Mouse (Mus musculus): Measurements from ENCODE around the gene Ccno. TPM values are rescaled to one million over a fixed set of nuclear protein-coding genes. Genes with fewer than 3 reads are reported as not detected.
"Not testable (repeated sequence)": the region's sequence is repeated elsewhere in the genome, so short reads cannot be mapped to it uniquely, and the experiment has no call there.

Gene Ccno
- total RNA-seq, 2 experiments from 2014 or later, result 0.14 to 0.37 TPM

DNA sequence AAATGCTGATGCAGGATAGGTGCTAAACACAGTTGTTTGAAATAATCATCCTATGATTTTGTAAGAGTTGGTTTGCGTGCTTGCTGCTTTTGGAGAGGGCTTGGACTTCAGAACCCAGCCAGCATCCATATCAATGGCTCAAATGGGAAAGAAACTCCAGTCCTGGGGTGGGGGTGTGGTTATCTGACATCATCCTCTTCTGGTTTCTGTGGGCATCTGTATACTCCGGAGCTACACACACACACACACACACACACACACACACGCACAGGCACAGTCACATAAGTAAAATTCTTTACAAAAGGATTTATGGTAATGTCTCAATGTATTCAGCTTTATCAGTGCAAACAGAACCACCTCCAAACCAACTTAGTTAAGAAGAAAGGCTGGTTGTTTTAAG is 12.5 kb downstream of the Ccno start:
- DNase-seq, result no peak
- intact Hi-C loops (cut with DNase I), result no loop called here

DNA sequence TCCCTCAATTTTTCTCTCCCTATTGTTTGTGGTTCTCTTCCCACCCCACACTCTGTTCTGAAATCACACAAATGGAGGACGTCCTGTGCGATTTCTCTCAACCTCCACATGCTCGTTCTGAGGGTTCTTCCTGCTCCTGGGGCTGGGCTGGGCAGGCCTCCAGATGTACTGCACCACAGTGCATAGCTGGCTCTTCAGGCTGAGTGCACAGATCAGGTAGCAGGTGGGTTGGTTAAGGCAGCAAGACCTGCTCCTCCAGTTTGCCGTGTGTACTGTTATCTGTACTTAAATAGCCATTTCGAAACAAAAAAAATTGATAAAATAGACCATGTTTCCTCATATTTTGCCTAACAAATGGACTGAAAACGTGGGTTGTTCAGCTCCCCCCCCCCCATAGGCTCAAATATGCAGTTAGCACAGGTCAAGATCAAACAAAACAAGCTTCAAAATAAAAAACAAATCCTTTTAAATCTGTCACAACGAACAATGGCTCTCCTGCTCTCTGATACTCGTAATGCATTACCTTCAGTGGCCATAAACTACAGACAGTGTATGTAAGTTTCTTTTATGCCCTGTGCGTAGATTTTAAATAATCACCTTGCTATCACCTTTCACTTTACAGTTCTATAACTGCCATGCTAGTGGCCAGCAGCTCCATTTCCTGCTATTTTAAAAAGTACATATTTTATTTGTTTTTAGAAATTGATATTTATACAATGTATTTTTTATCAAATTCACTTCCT is 13.1 kb downstream of the Ccno start:
- intact Hi-C loops (cut with DNase I), result no loop called here
- no peak for DNase-seq

DNA sequence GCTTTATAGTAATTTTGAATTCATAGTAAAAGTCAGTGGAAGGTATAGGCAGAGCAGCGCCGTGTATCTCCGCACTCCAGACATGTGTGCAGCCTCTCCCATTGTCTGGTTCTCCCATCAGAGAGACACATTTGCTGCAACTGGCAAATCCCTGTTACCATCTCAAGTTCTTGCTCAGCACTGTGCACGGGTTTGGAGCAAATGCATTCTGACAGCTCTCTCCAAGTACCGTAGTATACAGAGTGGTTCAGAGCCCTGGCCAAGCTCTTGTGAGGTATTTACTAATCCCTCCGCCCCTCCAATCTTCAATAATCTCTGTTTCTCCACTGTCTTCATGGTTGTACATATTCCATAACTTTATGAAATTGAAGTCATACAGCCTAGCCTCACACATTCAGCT is 25.1 kb downstream of the Ccno start:
- no peak for DNase-seq
- intact Hi-C loops (cut with DNase I), result no loop called here

DNA sequence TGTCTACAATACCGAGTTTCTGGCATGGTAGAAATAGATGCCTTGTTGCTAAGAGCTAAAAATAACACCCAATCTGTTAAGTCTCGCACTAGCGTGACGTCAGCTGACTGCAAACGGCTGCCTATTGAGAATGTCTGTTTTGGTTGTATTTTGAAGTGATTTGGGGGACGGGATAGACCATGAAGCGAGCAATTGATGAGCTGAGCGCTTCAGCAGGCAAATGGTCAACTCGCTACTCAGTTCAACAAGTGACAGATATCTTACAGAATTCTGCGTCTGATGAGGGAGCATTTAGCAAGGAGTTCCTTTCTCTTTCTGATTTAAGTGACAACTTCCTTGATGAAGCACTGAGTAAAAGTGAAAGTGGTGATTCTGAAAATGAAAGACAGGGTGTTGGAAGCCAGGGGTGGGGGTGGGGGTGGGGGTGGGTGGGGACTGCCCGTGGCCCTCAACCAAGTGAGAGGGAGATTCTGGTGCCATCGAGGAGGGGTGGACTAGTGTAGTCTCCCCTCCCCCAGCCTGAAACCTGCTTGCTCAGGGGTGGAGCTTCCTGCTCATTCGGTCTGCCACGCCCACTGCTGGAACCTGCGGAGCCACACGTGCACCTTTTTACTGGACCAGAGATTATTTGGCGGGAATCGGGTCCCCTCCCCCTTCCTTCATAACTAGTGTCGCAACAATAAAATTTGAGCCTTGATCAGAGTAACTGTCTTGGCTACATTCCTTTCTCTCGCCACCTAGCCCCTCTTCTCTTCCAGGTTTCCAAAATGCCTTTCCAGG is 25.8 kb downstream of the Ccno start:
- DNase-seq, result peak in 1 of 2 experiments; percentile 9
- intact Hi-C loops (cut with DNase I), result not testable (repeated sequence)

DNA sequence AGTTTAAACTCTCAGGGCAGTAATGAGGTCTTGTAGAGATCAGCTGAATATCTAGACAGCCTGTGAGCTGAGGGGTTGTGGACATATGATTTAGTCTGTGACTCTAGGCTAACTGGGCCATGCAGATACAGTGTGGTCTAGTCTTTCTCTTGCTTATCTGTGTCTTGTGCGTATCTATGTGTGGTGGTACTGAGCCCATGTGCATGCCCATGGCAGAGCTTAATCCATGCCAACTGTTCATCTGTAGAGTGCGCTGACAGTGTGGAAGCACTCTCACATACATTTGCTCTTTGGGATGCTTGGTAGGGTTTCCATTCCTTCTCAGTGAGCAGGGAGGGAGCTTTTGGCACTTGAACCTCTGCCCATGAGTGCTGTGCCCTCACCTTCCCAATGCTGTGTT is 33.9 kb downstream of the Ccno start:
- intact Hi-C loops (cut with DNase I), result no loop called here
- DNase-seq, result no peak

DNA sequence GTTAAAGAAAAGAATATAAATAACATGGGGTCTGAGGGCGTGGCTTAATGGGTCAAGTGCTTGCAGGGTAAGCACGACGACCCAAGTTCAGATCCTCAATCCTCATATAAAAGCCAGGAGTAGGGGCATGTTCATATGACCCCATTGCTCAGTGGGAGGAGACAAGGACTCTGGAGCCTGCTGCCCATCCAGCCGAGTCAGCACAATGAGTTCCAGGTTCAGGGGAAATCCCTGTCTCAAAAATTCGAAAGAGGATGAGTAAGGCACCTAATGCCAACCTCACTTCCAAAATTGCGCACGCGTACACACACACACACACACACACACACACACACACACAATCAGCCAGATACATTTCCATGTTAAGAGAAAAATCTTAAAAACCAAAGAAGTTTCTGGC is 34.9 kb downstream of the Ccno start:
- intact Hi-C loops (cut with DNase I), result no loop called here
- no peak for DNase-seq

DNA sequence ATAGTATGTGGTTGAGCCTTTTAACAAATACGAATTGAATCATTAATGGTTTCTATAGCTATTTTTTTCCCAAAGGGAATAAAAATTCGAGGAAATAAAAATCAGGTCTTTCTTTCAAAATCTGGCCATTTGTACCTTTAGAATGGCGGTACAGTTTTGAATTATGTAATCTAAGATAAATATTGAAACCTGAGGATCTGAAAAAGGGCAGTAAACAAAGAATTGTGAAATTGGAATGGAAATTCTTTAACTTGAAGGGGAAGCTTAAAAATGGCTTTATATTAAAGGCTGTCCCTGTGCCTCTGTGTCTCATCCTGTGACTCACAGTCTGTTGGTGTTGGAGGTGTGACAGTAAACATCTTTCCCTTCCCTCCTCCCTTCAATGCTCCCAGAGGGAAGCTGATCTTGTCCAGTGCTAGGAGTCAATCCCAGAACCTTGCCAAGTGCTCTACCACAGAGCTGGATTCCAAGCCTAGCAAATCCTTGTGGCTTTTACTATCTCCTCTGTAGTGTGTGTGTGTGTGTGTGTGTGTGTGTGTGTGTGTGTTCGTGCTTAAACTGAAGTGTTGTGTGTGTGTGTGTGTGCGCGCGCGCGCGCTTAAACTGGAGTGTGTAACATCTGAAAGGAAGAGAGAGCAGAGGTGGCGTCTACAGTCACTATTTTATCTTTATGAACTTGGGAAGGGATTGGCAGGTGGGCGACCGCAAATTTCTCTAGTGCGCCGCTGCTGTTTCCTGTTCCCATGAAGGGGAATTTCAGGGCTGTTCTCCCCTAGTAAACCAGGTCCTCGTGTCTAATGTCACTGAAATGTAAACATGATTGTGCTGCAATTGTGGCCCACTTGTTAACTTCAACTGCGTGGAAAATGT is 35.9 kb downstream of the Ccno start:
- DNase-seq, result no peak
- intact Hi-C loops (cut with DNase I), result no loop called here

DNA sequence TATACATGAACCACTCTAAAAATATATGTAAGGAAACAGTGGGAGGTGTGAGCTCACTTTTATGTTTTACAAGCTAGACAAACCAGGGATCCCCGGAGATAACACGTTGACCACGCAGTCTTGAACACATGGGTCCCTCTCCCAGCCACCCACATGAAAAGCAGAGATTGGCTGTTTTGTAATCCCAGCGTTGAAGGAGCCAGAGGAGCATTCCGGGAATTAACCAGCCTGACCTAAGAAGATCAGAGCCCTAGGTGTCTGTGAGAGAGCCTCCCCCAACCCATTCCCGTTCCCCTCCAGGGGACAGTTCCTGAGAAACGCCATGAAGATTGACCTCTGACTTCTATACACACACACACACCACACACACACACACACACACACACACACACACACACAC is 43.7 kb downstream of the Ccno start:
- DNase-seq, result no peak
- intact Hi-C loops (cut with DNase I), result no loop called here

DNA sequence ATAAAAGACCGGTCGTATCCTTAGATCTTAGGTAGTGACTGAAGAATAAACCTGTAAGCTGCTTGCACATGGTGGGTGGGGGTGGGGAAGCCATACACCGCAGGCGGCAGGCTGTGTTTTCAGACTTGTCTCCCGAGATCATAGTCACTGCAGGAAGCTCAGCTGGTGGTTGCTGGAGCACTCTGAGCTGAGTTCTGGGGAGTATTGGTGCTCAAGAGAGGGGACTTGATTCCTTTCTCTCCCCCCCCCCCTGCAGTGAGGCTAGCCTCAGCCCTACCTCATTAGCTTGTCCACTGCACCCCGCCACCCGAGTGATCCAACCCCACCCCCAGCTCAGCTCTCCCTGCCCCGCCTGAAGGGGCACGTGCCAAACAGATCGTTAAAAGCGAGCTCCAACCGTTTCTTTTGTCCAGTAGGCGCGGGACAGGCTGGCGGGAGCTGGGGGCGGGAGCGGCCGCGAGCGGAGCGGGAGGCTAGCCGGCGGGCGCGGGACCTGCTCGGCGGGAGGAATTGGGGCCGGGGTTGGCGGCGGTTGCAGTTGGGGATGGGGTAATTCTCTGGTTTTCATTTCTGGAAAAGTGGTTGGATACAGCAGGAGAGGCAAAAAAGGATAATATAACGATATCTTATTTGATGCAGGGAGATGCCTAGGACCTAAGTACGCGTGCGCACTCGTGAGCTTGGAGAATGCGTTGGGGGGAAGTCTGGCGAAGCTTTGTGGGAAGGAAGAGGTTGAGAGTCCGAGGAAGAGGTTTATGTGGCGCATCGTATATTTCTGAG is 44.4 kb downstream of the Ccno start:
- intact Hi-C loops (cut with DNase I), result no loop called here
- DNase-seq, result no peak

DNA sequence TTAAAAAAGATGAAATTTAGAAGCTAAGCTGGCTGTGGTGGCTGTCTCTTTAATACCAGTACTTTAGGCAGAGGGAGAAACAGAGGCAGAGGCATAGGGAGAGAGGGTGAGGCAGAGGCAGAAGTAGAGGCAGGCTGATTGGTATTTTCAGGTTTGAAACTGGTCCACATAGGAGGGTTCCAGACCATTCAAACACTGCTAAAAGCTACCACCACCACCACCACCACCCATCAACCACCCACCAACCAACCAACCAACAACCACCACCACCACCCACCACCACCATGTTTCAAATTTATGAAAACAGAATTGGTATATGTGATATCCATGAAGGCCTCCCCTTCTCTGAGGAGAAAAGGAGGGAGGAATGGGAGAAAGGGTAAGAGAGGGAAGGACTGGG is 45.2 kb downstream of the Ccno start:
- intact Hi-C loops (cut with DNase I), result no loop called here
- DNase-seq, result no peak

DNA sequence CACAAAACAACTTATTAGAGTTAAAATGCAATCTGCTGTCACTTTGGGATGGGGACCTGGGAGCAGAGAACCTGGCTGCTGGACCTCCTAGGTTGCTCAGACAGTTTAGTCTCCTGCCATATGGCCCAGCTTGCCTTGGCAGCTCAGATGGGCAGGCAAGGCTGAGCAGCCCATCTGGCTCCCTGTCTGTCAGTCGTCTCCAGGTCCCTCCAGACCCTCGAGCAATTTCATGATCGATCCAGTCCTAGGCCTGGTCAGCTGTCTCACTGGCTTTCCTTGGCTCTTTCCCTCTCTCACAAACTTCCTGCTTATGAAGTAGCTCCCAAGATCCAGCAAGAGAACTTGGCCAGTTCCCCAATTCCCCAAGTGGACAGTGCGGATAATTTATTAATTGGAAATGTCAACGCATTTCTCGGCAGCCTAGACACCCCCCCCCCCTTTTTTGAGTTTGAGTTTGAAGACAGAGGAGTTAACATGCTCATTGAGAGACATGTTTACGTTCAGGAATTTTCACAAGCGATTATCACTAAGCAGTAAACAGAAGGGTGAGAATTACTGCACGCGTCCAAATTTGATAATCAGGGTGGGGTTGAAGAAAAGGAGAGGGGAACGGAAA is 46.8 kb downstream of the Ccno start:
- intact Hi-C loops (cut with DNase I), result loop anchor here (2.0 kb wide), 1 partner anchor 48 kb away; the partner anchor contains the start of gene Ccno
- no peak for DNase-seq

DNA sequence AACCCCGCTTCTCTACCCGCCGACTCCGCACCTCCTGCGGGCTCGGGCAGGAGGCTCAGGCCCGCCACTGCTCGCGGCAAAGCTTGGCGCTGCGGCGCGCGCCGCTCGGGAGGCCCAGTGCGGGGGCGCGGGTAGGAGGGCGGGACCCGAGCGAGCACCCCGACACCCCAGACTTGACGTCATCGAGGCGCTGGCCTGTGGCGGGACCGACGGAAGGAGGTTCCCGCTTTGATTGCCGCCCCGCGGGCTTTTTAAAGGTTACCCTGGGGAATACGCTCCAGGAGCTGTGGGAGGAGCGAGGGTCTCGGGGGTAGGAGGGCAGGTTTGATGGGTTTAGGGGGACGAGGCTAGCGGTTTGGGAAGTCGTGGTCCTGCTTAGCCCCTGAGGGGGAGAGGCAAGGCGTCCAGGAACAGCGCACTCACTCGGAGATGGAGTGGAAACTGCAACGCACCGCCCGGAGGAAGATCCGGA is 47.4 kb downstream of the Ccno start, which contains the start of gene Cdc20b:
TSS of gene Cdc20b (plus strand) at position 162 of the 472 bp plus-strand sequence.
- DNase-seq, result peak; percentile 48 to 57
- intact Hi-C loops (cut with DNase I), result loop anchor here (2.0 kb wide), 1 partner anchor 48 kb away; the partner anchor contains the start of gene Ccno

DNA sequence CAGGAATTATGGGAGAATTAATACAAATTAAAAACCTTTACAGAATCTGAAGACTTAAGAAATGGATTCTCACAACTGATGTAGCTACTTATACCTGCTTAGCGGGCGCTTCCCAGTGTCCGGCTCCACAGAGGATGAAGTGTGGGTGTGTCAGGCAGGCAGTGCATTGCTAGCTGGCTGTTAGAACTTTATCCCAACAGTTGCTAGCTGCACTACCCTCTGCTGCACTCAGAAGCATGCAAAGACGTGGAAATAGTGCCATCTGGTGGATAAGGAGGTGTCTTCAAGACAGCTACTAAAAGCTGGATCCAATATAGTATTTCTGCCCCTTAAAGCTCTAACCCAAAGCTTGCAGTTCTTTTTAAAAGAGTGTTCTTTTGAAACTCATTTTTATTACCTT is 48.2 kb downstream of the Ccno start:
- peak; percentile 90 for DNase-seq
- intact Hi-C loops (cut with DNase I), result loop anchor here (2.0 kb wide), 3 partner anchors 49 to 361 kb away; partner anchors contain the start of gene Ccno

Small RNAs within 50 kb of the gene (microRNA-seq; reads per million reads assigned to microRNA genes)
- gene Mir449a (36.0 to 59.8 reads per million in 2 experiments), gene Mir449b (0 reads per million in 2 experiments), gene Mir449c (0 reads per million in 2 experiments)

Other genes starting within 250 kb of the Ccno start
- gene Plpp1, start 187.0 kb upstream of the Ccno start, total RNA-seq (2021), result 10 to 100 TPM; 89.0 to 90.0 TPM
- gene Mtrex, start 60.4 kb upstream of the Ccno start, total RNA-seq (2021), result 10 to 100 TPM; 29.4 to 31.6 TPM
- 10 to 100 TPM; 12.8 to 15.9 TPM for gene Dhx29, start 60.3 kb upstream of the Ccno start, total RNA-seq (2021)
- gene Mcidas, start 6.0 kb downstream of the Ccno start, total RNA-seq (2021), result not detected
- gene Cdc20b, start 47.3 kb downstream of the Ccno start, total RNA-seq (2021), result under 1 TPM in 1 of 2 experiments, not detected in 1; 0.17 TPM
- gene Gpx8, start 58.6 kb downstream of the Ccno start, total RNA-seq (2021), result 10 to 100 TPM; 49.0 to 59.0 TPM
- gene Gzma, start 113.2 kb downstream of the Ccno start, total RNA-seq (2021), result under 1 TPM in 1 of 2 experiments, not detected in 1; 0.60 TPM
- 1 to 10 TPM; 1.5 TPM for gene Esm1, start 221.9 kb downstream of the Ccno start, total RNA-seq (2021)
- gene Gzmk, start 238.1 kb downstream of the Ccno start, total RNA-seq (2021), result not detected

Data from heart, postnatal 10 days (tissue).